Mouse (Mus musculus): ENCODE measurements at regions not wholly inside any gene's neighbourhood (a gene's known extent, or its start where the extent isn't known, plus 50 kb on each side); places are given as distances from the start of the nearest gene placed in this dataset.

DNA sequence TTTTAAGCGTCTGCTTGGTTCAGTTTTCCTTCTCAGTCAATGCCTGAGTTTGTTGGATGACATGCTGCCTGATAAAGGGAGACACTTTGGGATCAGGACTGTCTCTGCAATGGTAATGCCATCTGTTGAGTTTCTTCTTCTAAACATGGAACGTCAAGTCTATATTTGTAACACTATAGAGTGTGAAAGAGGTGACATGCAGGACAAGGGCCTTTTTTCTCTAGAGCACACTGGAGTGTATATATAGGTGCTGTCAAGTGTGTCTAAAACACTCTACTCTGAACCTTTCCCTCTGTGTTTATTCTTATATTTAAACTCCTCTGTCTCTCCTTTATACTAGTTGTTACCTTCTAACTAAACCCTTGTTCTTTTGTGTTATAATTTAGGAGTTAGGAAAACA, 299.6 kb downstream of the Epha7 start:
- ATAC-seq (ENCODE audit: low FRiP score): no peak
- 83% methylated on average over 2 of the region's 2 CpGs for WGBS
- H3K27ac ChIP-seq: no peak overlapping the region

DNA sequence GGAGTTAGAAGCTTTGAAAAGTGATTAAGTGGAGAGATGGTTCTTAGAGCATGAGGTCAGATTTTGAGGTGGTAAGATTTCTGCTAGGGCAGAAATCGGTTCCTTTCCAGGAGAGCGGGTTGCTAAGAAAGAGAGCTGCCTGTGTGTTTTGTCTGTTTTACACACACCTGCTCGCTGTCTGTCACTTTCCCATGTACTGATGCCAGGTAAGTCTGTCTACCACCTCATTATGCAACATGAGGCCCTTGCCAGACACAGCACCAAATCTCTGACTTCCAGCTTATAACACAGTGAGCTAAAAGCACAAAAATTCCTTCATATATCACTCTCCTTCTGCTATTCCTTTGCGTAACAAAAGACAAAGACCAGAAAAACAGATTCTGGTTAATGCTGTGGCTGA, 304.1 kb downstream of the Epha7 start:
- H3K4me1 ChIP-seq: peaks cover 8% of the 10 kb centered on the region; the same call in 1 of the 2 replicates
- no peak overlapping the region for H3K27ac ChIP-seq
- 89% methylated on average over 4 of the region's 4 CpGs for WGBS
- ATAC-seq (ENCODE audit: low FRiP score): no peak
- no peak overlapping the region for H3K9ac ChIP-seq
- no peaks in the 10 kb centered on the region for H3K36me3 ChIP-seq
- H3K9me3 ChIP-seq (replicated peaks): no peaks in the 10 kb centered on the region
- no peak overlapping the region for H3K4me3 ChIP-seq
- no peak overlapping the region for H3K4me2 ChIP-seq (replicated peaks)
- H3K27me3 ChIP-seq: no peaks in the 10 kb centered on the region

More for the DNA sequence above, 299.6 kb downstream of the Epha7 start:
- Histone ChIP-seq H3K36me3 (no peaks in the 10 kb centered on the region), H3K4me2 (replicated peaks) (no peak overlapping the region), H3K27me3 (no peaks in the 10 kb centered on the region), H3K4me1 (no peaks in the 10 kb centered on the region), H3K9ac (no peak overlapping the region), H3K9me3 (replicated peaks) (no peaks in the 10 kb centered on the region), H3K4me3 (no peak overlapping the region)

DNA sequence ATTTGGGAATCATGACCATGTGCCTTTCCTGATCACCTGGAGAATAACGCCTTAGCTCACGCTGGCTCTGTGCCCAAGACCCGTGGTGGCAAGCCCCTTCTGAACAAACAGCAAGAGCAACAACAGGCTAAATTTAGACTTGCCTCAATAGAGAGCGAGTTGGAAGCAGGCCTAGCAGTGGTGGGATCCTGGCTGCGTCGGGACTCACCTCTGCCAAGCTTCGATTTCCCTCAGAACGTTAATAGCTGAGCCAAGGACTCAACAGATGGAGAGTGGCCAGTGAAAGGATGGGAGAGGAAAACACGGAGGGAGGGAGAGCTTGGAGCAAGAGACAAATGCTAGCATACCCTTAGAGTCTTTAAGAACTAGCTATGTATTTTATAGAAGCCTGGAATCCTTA, 305.0 kb downstream of the Epha7 start:
- Histone ChIP-seq H3K9ac (no peak overlapping the region), H3K36me3 (no peaks in the 10 kb centered on the region), H3K9me3 (replicated peaks) (no peaks in the 10 kb centered on the region), H3K4me2 (replicated peaks) (no peak overlapping the region), H3K4me1 (peaks cover 8% of the 10 kb centered on the region; the same call in 1 of the 2 replicates), H3K27me3 (no peaks in the 10 kb centered on the region), H3K4me3 (no peak overlapping the region), H3K27ac (no peak overlapping the region)
- no peak for ATAC-seq (ENCODE audit: low FRiP score)
- WGBS: 75% methylated on average over 9 of the region's 9 CpGs

DNA sequence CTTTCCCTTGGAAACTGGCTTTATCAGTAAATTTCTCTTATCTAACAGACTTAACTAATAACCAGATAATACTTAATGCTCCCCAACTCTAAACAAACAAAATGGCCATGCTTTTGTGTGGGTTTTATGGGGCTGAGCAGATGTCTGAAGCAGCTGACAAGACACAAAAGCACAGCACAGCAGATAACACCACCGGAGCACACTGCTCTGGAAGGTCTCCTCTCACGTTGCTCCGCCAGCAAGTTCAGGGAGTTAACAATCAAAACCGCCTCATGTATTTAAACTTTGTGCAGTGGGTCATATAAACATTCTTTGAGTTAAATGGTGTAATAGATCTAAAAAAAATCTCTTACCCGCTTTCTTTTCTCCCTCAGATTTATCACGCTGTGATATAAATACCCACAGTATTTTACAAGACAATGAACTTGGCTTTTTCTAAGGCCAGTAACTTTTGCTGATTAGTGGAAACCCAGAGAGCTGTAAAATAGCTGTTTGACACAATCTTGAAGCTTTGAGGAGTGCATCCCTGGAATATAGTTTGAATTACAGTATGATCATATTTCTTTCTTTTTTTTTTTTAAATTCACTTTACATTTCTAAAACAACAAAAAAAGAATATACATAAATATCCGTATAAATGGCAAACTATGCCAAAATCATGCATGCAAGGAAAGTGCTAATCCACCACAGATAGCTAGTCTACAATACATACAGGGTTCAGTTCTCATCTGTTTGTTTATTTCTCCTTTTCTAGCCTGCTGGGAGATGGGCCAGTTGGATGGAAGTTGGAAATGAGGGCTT, 305.9 kb downstream of the Epha7 start:
- no peaks in the 10 kb centered on the region for H3K27me3 ChIP-seq
- H3K9ac ChIP-seq: no peak overlapping the region
- WGBS: 32% methylated on average over 7 of the region's 7 CpGs
- no peaks in the 10 kb centered on the region for H3K9me3 ChIP-seq (replicated peaks)
- H3K4me1 ChIP-seq: peaks cover 8% of the 10 kb centered on the region; the same call in 1 of the 2 replicates
- H3K27ac ChIP-seq: no peak overlapping the region
- no peak for ATAC-seq (ENCODE audit: low FRiP score)
- no peak overlapping the region for H3K4me2 ChIP-seq (replicated peaks)
- H3K36me3 ChIP-seq: no peaks in the 10 kb centered on the region
- no peak overlapping the region for H3K4me3 ChIP-seq

DNA sequence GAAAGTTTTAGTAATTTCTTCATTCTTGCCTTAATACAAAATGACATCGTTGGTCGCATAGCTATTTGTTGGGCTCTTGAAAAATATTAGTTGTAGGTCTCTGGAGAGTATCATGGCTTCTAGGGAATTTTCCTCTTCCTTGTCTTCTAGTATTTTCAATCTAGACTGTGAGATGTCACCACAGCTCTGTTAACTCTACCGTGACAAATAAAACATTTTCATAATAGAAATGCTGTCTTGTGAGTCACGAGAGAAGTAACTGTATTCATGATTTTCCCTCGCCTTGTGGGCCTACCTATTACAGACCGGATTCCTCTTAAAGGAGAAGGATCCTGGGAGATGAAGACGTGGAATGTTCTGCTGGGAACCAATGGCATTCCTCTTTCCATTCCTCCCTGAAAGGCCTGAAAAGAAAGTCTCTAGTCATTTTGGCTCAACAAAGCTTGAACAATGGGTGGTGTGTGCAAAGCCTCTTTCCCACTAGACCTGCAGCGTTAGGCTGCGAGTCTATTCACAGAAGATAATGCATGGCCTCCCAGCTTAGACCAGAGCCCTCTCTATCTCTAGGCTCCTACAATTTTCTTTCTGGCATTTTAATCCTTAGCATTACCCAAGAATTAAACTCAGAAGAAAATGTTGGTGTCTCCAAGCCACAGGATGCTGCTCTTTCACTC, 306.7 kb downstream of the Epha7 start:
- H3K27ac ChIP-seq: no peak overlapping the region
- 37% methylated on average over 9 of the region's 9 CpGs for WGBS
- ATAC-seq (ENCODE audit: low FRiP score): 0 out of 2 replicates have a peak, but pooled peaks have one; percentile 35
- no peaks in the 10 kb centered on the region for H3K9me3 ChIP-seq (replicated peaks)
- peaks cover 8% of the 10 kb centered on the region; the same call in 1 of the 2 replicates for H3K4me1 ChIP-seq
- H3K27me3 ChIP-seq: no peaks in the 10 kb centered on the region
- no peaks in the 10 kb centered on the region for H3K36me3 ChIP-seq
- H3K9ac ChIP-seq: no peak overlapping the region
- H3K4me3 ChIP-seq: no peak overlapping the region
- H3K4me2 ChIP-seq (replicated peaks): no peak overlapping the region

DNA sequence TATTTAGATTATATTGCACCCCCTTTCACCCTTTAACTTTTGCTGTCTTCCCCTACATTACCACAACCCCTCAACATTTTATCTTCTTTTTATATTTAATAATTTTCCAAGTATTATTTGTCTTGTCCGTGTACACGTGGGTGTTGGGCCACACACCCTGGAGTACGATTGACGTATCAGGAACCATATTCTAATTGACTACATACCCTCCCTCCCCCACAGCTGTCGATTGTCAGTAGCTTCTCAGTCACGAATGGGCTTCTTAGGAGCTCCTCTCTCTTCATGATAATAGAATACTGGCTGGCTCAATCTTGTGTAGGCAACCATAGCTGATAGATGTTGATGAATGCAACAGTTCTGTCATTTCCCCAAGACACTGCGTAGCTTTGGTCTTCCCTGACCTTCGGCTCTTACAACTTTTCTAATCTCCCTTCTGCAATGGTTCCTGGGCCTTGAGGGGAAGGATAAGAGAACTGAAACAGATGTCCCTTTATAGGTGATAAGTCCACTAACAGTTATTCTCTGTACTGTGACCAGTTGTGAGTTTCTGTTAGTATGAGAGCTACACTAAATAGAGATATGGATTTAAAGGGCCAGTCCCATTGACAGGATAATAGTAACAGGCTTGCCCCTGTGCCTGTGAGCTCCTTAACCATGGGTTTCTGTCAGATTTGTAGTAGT, 310.9 kb downstream of the Epha7 start:
- Histone ChIP-seq H3K27ac (no peak overlapping the region), H3K4me1 (peaks cover 8% of the 10 kb centered on the region; the same call in 1 of the 2 replicates), H3K36me3 (no peaks in the 10 kb centered on the region), H3K27me3 (no peaks in the 10 kb centered on the region), H3K4me2 (replicated peaks) (no peak overlapping the region), H3K4me3 (no peak overlapping the region), H3K9me3 (replicated peaks) (no peaks in the 10 kb centered on the region), H3K9ac (no peak overlapping the region)
- 85% methylated on average over 8 of the region's 8 CpGs for WGBS
- no peak for ATAC-seq (ENCODE audit: low FRiP score)

DNA sequence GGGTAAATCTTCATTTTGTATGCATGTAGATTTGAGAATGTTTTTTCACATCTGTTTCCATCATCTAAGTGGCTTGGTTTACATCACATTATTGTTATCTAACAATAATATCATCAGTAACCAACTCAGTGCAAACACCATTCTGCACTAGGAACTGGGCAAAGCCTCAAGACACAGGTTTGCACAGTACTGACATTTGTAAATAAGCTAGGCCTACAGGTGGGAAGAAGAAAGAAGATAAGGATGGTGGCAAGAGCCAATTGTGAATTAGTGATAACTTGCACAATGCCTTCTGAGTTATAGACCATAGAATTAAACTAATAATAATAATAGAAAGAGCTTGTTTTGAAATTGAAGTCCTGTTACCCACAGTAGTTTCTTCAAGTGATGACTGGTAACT, 317.6 kb downstream of the Epha7 start:
- Histone ChIP-seq H3K27me3 (no peaks in the 10 kb centered on the region), H3K36me3 (no peaks in the 10 kb centered on the region)
- ATAC-seq (ENCODE audit: low FRiP score): no peak

DNA sequence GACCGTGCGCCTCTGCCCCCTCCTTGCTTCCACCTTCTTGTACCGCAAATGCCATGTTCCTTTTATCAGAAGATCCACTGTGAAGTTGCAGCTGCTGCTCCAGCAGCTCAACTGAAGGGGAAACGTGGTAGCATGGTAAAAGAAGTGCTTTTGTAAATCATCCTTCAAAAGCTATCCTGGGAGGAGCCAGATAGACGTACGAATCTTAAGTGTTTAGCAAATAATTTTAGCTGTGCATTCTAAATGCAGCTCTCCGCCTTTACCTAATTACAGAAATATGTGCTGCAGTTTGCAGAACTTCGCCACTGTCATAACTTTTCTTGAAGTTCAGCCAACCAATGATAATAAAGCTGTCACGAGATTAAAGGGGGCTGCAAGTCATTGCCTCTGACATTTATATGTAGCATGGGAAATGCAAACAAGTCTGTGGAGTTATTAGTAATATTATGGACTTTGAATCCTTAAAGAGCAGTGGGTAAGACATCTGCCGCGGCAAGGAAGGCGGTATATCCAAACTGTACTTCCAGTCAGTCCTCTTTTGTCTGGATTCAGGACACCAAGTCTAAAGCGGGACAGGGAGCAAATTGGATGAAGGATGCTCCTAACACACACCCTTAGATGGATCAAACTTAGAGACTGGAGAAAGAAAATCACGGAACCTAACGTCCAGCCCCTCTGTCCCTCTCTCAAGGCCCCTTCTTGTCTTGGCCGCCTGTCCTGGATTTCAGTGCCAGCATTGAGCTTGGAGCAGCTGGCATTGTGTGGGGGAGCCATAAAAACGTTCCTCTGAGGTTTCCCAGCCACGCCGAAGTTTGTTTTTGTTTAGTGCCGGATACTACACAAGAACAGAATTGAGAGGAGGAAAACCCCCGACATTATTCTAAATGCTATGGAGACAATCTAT, 320.7 kb downstream of the Epha7 start:
- no peaks in the 10 kb centered on the region for H3K27me3 ChIP-seq
- H3K4me1 ChIP-seq: peaks cover 2% of the 10 kb centered on the region; the same call in 1 of the 2 replicates
- no peaks in the 10 kb centered on the region for H3K9me3 ChIP-seq (replicated peaks)
- H3K27ac ChIP-seq: no peak overlapping the region
- H3K4me3 ChIP-seq: no peak overlapping the region
- H3K36me3 ChIP-seq: no peaks in the 10 kb centered on the region
- WGBS: 78% methylated on average over 21 of the region's 21 CpGs
- H3K4me2 ChIP-seq (replicated peaks): no peak overlapping the region
- no peak overlapping the region for H3K9ac ChIP-seq
- no peak for ATAC-seq (ENCODE audit: low FRiP score)

More for the DNA sequence above, 317.6 kb downstream of the Epha7 start:
- Histone ChIP-seq H3K27ac (no peak overlapping the region), H3K4me3 (no peak overlapping the region), H3K4me2 (replicated peaks) (no peak overlapping the region), H3K9me3 (replicated peaks) (no peaks in the 10 kb centered on the region), H3K9ac (no peak overlapping the region), H3K4me1 (no peaks in the 10 kb centered on the region)

DNA sequence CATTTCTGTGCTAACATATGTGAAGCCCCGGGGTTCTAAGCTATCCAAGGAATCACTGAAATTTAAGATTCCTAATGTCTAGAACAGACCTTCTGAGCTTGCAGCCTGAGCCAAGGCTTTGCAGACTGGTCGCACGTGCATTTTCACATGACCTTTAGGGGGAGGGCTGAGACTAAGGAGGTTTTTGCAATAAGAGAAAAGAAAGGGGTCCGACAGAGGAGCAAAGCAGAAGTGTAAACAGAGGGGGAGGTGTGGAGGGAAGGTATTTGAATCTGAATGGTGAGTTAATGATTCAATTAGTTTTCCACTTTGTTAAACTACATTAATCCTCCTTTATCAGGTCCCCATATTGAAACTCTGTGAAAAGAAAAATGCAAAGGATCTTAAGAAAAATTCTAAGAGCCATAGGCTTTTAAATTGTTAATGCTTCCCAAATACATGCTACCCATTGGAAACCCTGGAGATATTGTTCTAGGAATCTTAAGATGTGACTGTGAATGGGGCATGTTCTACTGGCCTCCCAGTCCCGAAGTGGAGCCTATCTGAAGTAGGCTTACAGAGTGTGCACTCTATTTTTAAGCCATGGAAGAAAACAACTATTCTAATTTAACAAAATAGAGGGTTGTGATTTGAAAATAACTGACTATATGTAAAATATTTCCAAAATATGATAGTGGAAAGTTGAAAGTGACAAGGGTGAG, 322.9 kb downstream of the Epha7 start:
- Histone ChIP-seq H3K4me1 (peaks cover 2% of the 10 kb centered on the region; the same call in 1 of the 2 replicates), H3K4me2 (replicated peaks) (no peak overlapping the region), H3K27me3 (no peaks in the 10 kb centered on the region), H3K27ac (no peak overlapping the region), H3K9me3 (replicated peaks) (no peaks in the 10 kb centered on the region), H3K36me3 (no peaks in the 10 kb centered on the region), H3K4me3 (no peak overlapping the region), H3K9ac (no peak overlapping the region)
- ATAC-seq (ENCODE audit: low FRiP score): 0 out of 2 replicates have a peak, but pooled peaks have one; percentile 35
- 9% methylated on average over 5 of the region's 5 CpGs for WGBS

DNA sequence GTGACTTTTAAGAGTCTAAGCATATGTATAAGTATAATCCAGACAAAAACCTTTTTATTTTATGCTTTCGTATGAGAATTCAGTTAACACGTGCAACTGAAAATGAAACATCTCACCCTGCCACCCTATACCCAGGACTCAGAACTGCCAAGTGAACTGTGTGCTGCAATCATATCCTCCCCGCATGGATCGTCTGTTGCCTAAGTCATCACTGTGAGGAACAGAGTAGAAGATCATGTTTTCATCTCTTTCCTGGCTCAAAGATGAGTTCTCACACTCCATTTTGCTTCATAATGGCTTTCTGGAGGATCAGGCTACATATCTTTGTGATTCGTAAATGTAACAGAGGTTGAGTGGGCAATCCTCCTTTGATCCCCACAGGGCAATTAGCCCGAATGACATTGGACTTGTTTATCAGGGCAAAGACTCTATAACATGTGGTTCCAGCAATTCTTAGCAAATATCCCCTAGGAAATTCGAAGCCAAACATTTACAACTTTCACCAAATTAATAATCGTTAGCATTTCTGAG, 325.9 kb downstream of the Epha7 start:
- H3K9me3 ChIP-seq (replicated peaks): no peaks in the 10 kb centered on the region
- peaks cover 2% of the 10 kb centered on the region; the same call in 1 of the 2 replicates for H3K4me1 ChIP-seq
- H3K4me2 ChIP-seq (replicated peaks): no peak overlapping the region
- no peak overlapping the region for H3K9ac ChIP-seq
- no peak for ATAC-seq (ENCODE audit: low FRiP score)
- WGBS: 78% methylated on average over 8 of the region's 8 CpGs
- H3K36me3 ChIP-seq: no peaks in the 10 kb centered on the region
- no peak overlapping the region for H3K4me3 ChIP-seq
- H3K27ac ChIP-seq: no peak overlapping the region
- H3K27me3 ChIP-seq: no peaks in the 10 kb centered on the region

DNA sequence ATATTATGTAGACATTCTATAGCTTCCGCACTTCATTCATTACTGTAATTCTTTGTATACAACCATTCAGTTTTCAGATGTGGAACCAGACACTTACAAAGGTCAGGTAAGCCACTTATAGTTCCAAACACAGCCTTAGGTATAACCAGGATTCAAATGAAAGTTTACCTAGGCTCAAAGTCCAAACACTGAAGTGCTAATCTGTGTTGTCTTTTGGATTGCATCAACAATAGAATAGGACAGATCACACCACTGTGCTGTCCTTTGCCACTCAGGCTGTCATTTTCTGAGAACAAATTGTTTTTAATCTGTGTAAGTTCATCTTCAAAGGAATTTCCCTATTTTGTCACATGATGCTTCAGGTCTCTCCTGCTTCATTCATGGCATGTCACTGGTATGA, 330.5 kb downstream of the Epha7 start:
- Histone ChIP-seq H3K4me2 (replicated peaks) (no peak overlapping the region), H3K9me3 (replicated peaks) (no peaks in the 10 kb centered on the region), H3K4me3 (no peak overlapping the region), H3K27me3 (no peaks in the 10 kb centered on the region), H3K36me3 (no peaks in the 10 kb centered on the region), H3K27ac (no peak overlapping the region), H3K9ac (no peak overlapping the region), H3K4me1 (no peaks in the 10 kb centered on the region)
- ATAC-seq (ENCODE audit: low FRiP score): no peak
- 95% methylated on average over 1 of the region's 1 CpGs for WGBS
